Mouse (Mus musculus) lung, embryonic 14.5 days (tissue): ENCODE results near the gene Grap. TPM values are rescaled to one million over a fixed set of nuclear protein-coding genes. Genes with fewer than 3 reads are reported as not detected.

Source experiments
- ATAC-seq: fragments of 200-750 bp; cut with Nextera tagmentation; 2 replicates; pipeline ENCODE4 v1.8.0; 2017; ENCODE audit warnings: mild to moderate bottlenecking, moderate TSS enrichment, moderate library complexity; ENCODE audit not compliant: insufficient read depth
- DNase-seq: peaks from one replicate; pipeline ENCODE4 v3.0.0-alpha.2; 2015
- H3K27ac ChIP-seq: fragments of 300-500 bp; sonication (generic); 2 replicates; pipeline ENCODE4 v1.5.1; 2014; ENCODE audit warnings: low read depth, mild to moderate bottlenecking, moderate library complexity
- H3K27me3 ChIP-seq: fragments of 300-500 bp; sonication (generic); 2 replicates; pipeline ENCODE4 v1.6.1; 2014; ENCODE audit warnings: low read length, control low read depth; ENCODE audit not compliant: insufficient read depth
- H3K36me3 ChIP-seq: fragments of 300-500 bp; sonication (generic); 2 replicates; pipeline ENCODE4 v1.6.1; 2014; ENCODE audit warnings: control low read depth; ENCODE audit not compliant: insufficient read depth
- H3K4me1 ChIP-seq: fragments of 300-500 bp; sonication (generic); 2 replicates; pipeline ENCODE4 v1.6.1; 2014; ENCODE audit warnings: antibody characterized with exemption, control low read depth; ENCODE audit not compliant: insufficient read depth
- H3K4me2 ChIP-seq: fragments of 300-500 bp; sonication (generic); 2 replicates; pipeline ENCODE4 v1.6.1; 2014; ENCODE audit warnings: mild to moderate bottlenecking
- H3K4me3 ChIP-seq: fragments of 300-500 bp; sonication (generic); 2 replicates; pipeline ENCODE4 v1.5.1; 2014; ENCODE audit warnings: low read depth, low read length
- H3K9ac ChIP-seq: fragments of 300-500 bp; sonication (generic); 2 replicates; pipeline ENCODE4 v1.6.1; 2014
- H3K9me3 ChIP-seq: fragments of 300-500 bp; sonication (generic); 2 replicates; pipeline ENCODE4 v1.6.1; 2016; ENCODE audit warnings: low read depth, low read length, control low read depth
- CTCF ChIP-seq: IDR thresholded peaks from 2 replicates; pipeline ENCODE4 v1.5.1; 2016; ENCODE audit warnings: antibody characterized with exemption, low read depth
- WGBS: fragments of 180-500 bp; shearing (Covaris S2); extraction: QIAGEN DNeasy Blood & Tissue Kit; methylation state at CpG from one replicate; pipeline ENCODE4 v1.1.7; 2014; 5-methylcytosine and 5-hydroxymethylcytosine counted together
- polyA plus RNA-seq: library from polyadenylated mRNA; unstranded; fragments of >200 nt; fragmentation: Nextera tagmentation; extraction: Ambion mirVana; gene quantifications from 2 replicates; pipeline ENCODE4 v1.2.1, GENCODE M21; 2014

The Grap gene
- polyA plus RNA-seq, 1 experiment from 2014 or later, result 29.5 TPM

DNA sequence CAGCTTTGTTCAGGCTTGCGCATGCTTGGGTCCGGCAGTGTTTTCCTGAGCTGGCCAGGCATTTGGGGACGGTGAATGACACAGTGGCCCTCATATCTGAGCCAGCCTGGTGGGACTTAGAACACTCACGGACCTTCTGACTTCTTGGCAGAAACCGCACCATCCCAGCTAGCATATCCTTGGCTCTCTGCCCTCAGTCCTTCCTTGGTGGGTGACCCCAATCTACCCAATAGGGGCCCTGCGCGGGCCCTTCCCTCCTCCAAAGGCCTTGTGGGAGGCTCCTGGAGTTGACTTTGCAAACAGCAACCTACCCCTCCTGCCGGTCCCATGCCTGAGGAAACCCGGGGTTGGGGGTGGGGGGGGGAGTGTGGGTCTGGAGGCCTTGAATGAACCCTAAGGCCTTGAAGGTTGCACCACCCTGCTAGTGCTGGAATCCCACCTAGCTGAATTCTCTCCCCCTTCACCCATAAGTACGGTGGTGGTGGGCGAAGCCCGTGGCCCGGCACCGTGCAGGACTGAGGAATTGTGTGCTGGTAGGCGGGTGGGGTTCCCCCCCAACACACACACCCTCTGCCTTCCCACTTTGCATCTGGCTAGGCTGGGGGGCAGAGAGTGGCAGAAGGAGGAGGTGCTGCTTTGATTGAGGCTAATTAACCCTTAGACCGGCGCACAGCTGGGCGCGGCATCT is 21.2 kb downstream of the Grap start:
- no peak overlapping the region for H3K4me3 ChIP-seq
- ATAC-seq (peak; percentile 75), DNase-seq (peak; percentile 28)
- WGBS, result 26% methylated on average over 19 of the region's 19 CpGs
- no peak overlapping the region for H3K27ac ChIP-seq
- TF ChIP-seq CTCF, result no peak
- H3K4me1 ChIP-seq, result peaks cover 15% of the 10 kb centered on the region
- no peaks in the 10 kb centered on the region for H3K27me3 ChIP-seq
- H3K4me2 ChIP-seq, result peak overlapping the region; percentile 27; the same call in 1 of the 2 replicates
- H3K9ac ChIP-seq, result 0 out of 2 replicates have a peak overlapping the region, but pooled peaks have one; percentile 34
- no peaks in the 10 kb centered on the region for H3K36me3 ChIP-seq
- no peaks in the 10 kb centered on the region for H3K9me3 ChIP-seq

DNA sequence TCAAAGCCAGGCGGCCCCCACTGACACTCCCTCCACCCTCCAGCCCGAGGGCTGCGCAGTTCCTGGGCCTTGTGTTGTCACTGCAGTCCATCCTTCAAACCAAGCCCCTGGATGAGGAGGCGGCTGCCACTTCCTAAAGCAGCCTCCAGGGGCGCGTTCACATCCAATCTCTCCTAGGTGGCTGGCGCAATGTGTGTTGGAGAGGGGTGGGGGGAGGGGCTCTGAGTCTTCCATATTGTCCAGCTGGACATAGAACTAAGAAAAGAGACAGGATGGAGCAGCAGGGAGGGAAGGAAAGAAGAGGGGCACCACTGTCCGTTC is 21.7 kb downstream of the Grap start:
- WGBS, result 3% methylated on average over 8 of the region's 8 CpGs
- H3K4me1 ChIP-seq, result peaks cover 14% of the 10 kb centered on the region
- H3K9ac ChIP-seq, result no peak overlapping the region
- no peaks in the 10 kb centered on the region for H3K9me3 ChIP-seq
- no peak overlapping the region for H3K4me3 ChIP-seq
- peak; percentile 81 for DNase-seq
- ATAC-seq, result peak; percentile 72; the same call in 1 of the 2 replicates
- no peaks in the 10 kb centered on the region for H3K27me3 ChIP-seq
- no peaks in the 10 kb centered on the region for H3K36me3 ChIP-seq
- H3K27ac ChIP-seq, result no peak overlapping the region
- peak overlapping the region; percentile 27; the same call in 1 of the 2 replicates for H3K4me2 ChIP-seq
- peak; percentile 78 for TF ChIP-seq CTCF

DNA sequence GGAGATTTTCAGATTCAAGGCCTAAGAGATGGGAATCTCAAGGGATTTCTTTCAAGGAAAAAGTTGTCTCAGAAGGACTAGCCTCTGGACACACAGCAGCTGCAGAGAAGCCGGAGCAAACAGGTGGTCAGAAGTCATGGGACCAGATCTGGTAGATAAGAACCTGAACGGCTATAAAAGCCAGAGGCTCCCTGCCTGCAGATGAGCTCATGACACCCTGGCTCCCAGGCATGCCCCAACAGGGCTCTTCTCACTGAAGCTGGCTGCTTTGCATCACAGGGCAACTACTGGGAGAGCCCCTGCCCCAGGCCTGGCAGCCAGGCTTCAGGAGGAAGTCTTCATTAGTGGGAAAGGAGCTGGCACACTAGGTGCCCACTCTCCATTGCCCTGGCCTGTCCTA is 22.3 kb downstream of the Grap start:
- Histone ChIP-seq H3K27ac (no peak overlapping the region), H3K4me1 (peaks cover 12% of the 10 kb centered on the region), H3K9ac (no peak overlapping the region), H3K27me3 (no peaks in the 10 kb centered on the region), H3K9me3 (no peaks in the 10 kb centered on the region), H3K36me3 (no peaks in the 10 kb centered on the region), H3K4me3 (no peak overlapping the region), H3K4me2 (no peak overlapping the region; the same call in 1 of the 2 replicates)
- no peak for TF ChIP-seq CTCF
- DNase-seq (no peak), ATAC-seq (no peak)
- WGBS, result 30% methylated on average over 2 of the region's 2 CpGs

DNA sequence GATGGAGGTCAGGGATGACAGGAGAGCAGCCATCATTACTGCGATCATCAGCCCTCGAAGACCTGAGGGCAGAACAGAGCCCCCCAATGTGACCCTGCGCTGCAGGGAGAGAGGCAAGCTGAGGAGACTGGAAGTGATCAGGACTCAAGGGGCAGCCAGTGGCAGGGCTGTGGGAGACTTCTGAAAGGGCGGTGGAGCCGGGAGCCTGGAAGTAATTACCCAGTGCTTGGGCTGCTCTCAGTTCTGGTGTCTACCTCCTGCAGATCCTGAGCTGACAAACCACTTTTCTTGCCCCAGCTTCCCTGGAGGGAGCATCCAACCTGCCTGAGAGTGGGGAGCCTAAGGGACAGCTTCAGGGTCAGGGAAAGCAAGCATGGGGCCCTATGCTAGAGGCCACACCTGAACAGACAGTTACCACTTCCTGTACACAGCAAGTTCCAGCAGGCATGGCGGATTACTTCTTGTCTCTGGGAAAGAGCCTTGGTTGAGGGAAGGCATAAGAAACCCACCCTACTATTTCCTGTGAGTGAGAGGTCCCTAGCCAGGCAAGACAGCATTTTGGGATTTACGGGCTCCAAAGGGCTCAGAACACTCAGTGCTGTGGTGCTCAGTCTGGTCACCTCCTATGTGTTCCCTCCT is 23.3 kb downstream of the Grap start:
- no peaks in the 10 kb centered on the region for H3K27me3 ChIP-seq
- DNase-seq, result no peak
- H3K36me3 ChIP-seq, result no peaks in the 10 kb centered on the region
- 76% methylated on average over 7 of the region's 7 CpGs for WGBS
- ATAC-seq, result no peak
- H3K27ac ChIP-seq, result no peak overlapping the region
- no peaks in the 10 kb centered on the region for H3K9me3 ChIP-seq
- no peak for TF ChIP-seq CTCF
- H3K9ac ChIP-seq, result no peak overlapping the region
- no peak overlapping the region for H3K4me2 ChIP-seq
- H3K4me1 ChIP-seq, result peaks cover 12% of the 10 kb centered on the region
- no peak overlapping the region for H3K4me3 ChIP-seq

DNA sequence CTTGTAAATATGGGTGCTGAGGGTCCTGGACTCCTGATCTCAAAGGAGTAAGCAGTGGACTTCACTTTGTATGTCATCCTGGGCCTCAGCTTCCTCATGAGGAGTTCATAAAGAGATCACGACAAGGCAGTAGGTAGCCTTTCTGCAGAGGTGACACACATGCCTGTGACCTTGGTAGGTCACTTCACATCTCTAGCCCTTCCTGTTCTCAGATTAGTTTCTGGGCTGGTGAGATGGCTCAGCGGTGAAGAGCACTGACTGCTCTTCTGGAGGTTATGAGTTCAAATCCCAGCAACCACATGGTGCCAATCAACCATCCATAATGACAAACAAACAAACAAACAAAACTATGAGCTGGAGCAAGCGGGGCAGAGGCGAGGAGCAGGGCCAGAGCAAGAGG is 24.6 kb downstream of the Grap start:
- DNase-seq (no peak), ATAC-seq (no peak)
- Histone ChIP-seq H3K9ac (no peak overlapping the region), H3K4me1 (peaks cover 12% of the 10 kb centered on the region), H3K4me2 (no peak overlapping the region), H3K27ac (no peak overlapping the region), H3K36me3 (no peaks in the 10 kb centered on the region), H3K4me3 (no peak overlapping the region), H3K27me3 (no peaks in the 10 kb centered on the region; the same call in 1 of the 2 replicates), H3K9me3 (no peaks in the 10 kb centered on the region)
- WGBS, result 77% methylated on average over 4 of the region's 4 CpGs
- TF ChIP-seq CTCF, result no peak

DNA sequence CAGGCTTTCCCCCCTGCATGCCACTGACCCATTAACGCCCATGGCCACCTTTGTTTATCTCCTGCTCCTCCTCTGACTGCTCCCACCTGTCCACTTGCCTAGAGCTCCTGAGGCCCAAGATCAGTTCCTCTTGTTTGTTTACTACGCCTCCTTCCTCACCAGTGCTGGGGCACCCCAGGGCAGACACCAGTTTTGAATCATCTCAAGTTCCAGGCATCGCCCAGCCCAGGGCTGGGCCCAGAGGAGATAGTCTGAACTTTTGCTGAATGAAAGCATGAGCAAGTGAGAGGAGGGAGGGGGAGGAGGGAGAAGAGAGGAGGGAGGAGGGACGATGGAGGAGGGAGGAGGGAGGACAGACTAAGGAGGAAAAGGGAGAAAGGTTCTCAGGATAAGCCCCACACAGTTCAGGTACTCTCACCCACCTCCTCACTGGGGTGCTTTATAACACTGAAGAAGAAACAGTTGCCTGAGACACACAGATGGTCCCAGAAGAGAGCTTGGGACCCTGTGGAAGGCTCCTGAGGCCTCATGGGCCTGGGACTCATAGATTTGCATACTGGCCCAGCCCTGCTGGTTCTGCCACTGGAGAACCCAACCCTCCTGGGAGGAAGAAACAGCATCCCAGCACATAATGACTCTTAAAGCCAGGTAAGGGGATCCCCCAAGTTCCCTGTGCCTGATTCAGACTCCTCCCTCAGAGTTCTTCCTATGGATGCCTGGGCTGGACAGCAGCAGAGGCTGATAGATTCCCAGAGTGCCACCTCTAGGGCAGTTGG is 26.2 kb downstream of the Grap start:
- Histone ChIP-seq H3K9ac (no peak overlapping the region), H3K4me3 (no peak overlapping the region), H3K27ac (no peak overlapping the region), H3K4me1 (peaks cover 10% of the 10 kb centered on the region), H3K36me3 (no peaks in the 10 kb centered on the region), H3K4me2 (no peak overlapping the region), H3K9me3 (no peaks in the 10 kb centered on the region), H3K27me3 (peaks cover 15% of the 10 kb centered on the region)
- ATAC-seq (no peak), DNase-seq (no peak)
- 40% methylated on average over 4 of the region's 4 CpGs for WGBS
- TF ChIP-seq CTCF, result no peak
